Mouse (Mus musculus) erythroblast, embryonic 14.5 days (primary cell): ENCODE measurements around the gene Tmem30c.

Source experiments
- GATA1 ChIP-seq: IDR thresholded peaks from 2 replicates; pipeline ENCODE4 v1.6.1; 2012; ENCODE audit warnings: low read length, inconsistent platforms, mixed read lengths
- TAL1 ChIP-seq: IDR thresholded peaks from 3 replicates; pipeline ENCODE4 v1.6.1; 2012; ENCODE audit warnings: low read length, inconsistent platforms, mixed read lengths

GRCm38 (mm10) chr16:57292765-57293164 lies at the start of gene Tmem30c:
- no peak for TF ChIP-seq GATA1
- TF ChIP-seq TAL1, result no peak
